Comparison of ENCODE assay signal across 15 mouse cellular contexts in the genomic region with DNA sequence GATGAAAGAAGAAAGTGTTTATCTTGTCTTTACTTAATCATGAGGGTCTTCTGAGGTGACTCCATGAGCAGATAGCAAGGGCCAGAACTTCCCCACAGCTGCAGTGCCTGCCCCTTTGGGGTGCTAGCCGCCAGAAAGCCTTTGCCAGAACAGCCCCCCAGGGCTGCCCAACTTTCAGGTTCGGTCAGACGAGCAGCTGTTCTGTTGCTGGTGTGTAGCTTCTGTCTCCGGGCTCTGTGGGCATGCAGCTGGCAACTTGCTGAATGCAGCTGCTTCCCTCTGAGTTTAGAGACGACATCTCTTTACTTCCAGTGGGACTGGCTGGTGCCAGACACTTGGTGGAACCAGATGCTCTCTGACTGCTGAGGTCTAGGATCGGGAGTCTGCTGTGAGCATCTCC. TPM values are rescaled to one million over a fixed set of nuclear protein-coding genes. Genes with fewer than 3 reads are reported as not detected.
DNase-seq lines count a peak whose midpoint lies in the region; ATAC-seq and TF ChIP-seq lines count a peak whose summit lies in the region.
"Had no signal": no experiment of that assay in that cellular context is flagged by ENCODE, and none has a peak within 500 bp of the region (broad histone marks: within the 10 kb centered on the region; RNA-seq: fewer than 3 reads in every experiment).

No protein-coding gene starts in this region.

- H3K79me2 ChIP-seq in myocyte (ENCODE audit: control insufficient read depth, insufficient read depth) = no peaks in the 10 kb centered on the region

- H3K27me3 ChIP-seq in kidney, embryonic 16.5 days (ENCODE audit: insufficient read depth, low read length) = no peaks in the 10 kb centered on the region
- no peaks in the 10 kb centered on the region for H3K27me3 ChIP-seq in myocyte (ENCODE audit: control insufficient read depth, insufficient read depth, insufficient read length)
- H3K27me3 ChIP-seq: forebrain, embryonic 12.5 days; liver, embryonic 15.5 days; neural tube, embryonic 12.5 days had no signal

- no peak overlapping the region for H3K4me3 ChIP-seq in kidney, embryonic 16.5 days (ENCODE audit: low read length)
- H3K4me3 ChIP-seq in myocyte = no peak overlapping the region
- H3K4me3 ChIP-seq: forebrain, embryonic 12.5 days; liver, embryonic 15.5 days; neural tube, embryonic 12.5 days had no signal

- no peaks in the 10 kb centered on the region for H3K36me3 ChIP-seq in kidney, embryonic 16.5 days (ENCODE audit: insufficient read depth, low read length)
- no peaks in the 10 kb centered on the region for H3K36me3 ChIP-seq in myocyte (ENCODE audit: control insufficient read depth, insufficient read depth)
- H3K36me3 ChIP-seq: forebrain, embryonic 12.5 days; liver, embryonic 15.5 days; neural tube, embryonic 12.5 days had no signal

- H3K9ac ChIP-seq in kidney, embryonic 16.5 days (replicated peaks; ENCODE audit: low read length) = no peak overlapping the region
- H3K9ac ChIP-seq: forebrain, embryonic 12.5 days; liver, embryonic 15.5 days; neural tube, embryonic 12.5 days had no signal

- no peak for TF ChIP-seq POLR2A in myocyte (IDR thresholded peaks at IDR 0.05; ENCODE audit: insufficient read length, low read depth)

- no peak overlapping the region for H3ac ChIP-seq in myocyte (ENCODE audit: control insufficient read depth, insufficient read length)

- H3K4me1 ChIP-seq in kidney, embryonic 16.5 days (ENCODE audit: insufficient read depth, low read length) = peaks cover 47% of the 10 kb centered on the region

- no peak for ATAC-seq in kidney, embryonic 16.5 days (ENCODE audit: low FRiP score, low TSS enrichment)
- no peak for ATAC-seq in megakaryocyte progenitor cell, adult 5-6 weeks (replicated peaks; ENCODE audit: poor library complexity)
- ATAC-seq: activated CD4-positive, CD25-positive, alpha-beta regulatory T cell, adult 4 months; midbrain, embryonic 16.5 days had no signal

- H3K4me2 ChIP-seq in kidney, embryonic 16.5 days (replicated peaks; ENCODE audit: low read depth, low read length) = no peak overlapping the region
- H3K4me2 ChIP-seq in myocyte (ENCODE audit: low read depth) = no peak overlapping the region
- H3K4me2 ChIP-seq: forebrain, embryonic 12.5 days; liver, embryonic 15.5 days; neural tube, embryonic 12.5 days had no signal

- peak; percentile 10 for DNase-seq in kidney, postnatal 10 days
- peak; percentile 2 for DNase-seq in urinary bladder, postnatal 14 days (ENCODE audit: low spot score)
- DNase-seq in urinary bladder, postnatal 10 days (ENCODE audit: low spot score) = no peak
- DNase-seq in cerebellum, adult 18-20 months = no peak
- DNase-seq: adrenal gland, postnatal 36 days; heart, postnatal 4 days; kidney, adult 8-10 months had no signal

- WGBS in kidney, embryonic 16.5 days = 64% methylated on average over 6 of the region's 6 CpGs

- H3K27ac ChIP-seq in kidney, embryonic 16.5 days (ENCODE audit: low read length) = no peak overlapping the region
- H3K27ac ChIP-seq: forebrain, embryonic 12.5 days; liver, embryonic 15.5 days; neural tube, embryonic 12.5 days had no signal

- no peaks in the 10 kb centered on the region for H3K9me3 ChIP-seq in kidney, embryonic 16.5 days (ENCODE audit: low read length)
- H3K9me3 ChIP-seq: forebrain, embryonic 12.5 days; liver, embryonic 15.5 days; neural tube, embryonic 12.5 days had no signal

TF ChIP-seq in myocyte, 11 proteins besides CTCF, POLR2A, EP300 and RAD21:
- no peak for TF ChIP-seq E2F4 (IDR thresholded peaks at IDR 0.05; ENCODE audit: insufficient read depth)
- TF ChIP-seq TCF3 (IDR thresholded peaks at IDR 0.05; ENCODE audit: insufficient read length, low read depth) = peak; percentile 76
- peak; percentile 73 to 94 (median 84) for TF ChIP-seq MYOG (IDR thresholded peaks at IDR 0.05; ENCODE audit: control insufficient read depth in 1 of 3, insufficient read depth in 1 of 3, insufficient read length in 2 of 3, low read depth in 2 of 3)
- peak; percentile 81 for TF ChIP-seq TCF12 (IDR thresholded peaks at IDR 0.05; ENCODE audit: insufficient read depth, poor library complexity, severe bottlenecking)
- TF ChIP-seq MYOD1 (IDR thresholded peaks at IDR 0.05; ENCODE audit: control insufficient read depth in 1 of 3, insufficient read length in 2 of 3, low read depth in 2 of 3) = peak in 2 of 3 experiments; percentile 92 to 95

RNA-seq across cellular contexts. Expression of a gene that starts 32.9 kb away (rescaled TPM):
- polyA plus RNA-seq in kidney, embryonic 16.5 days (2015; fragmentation: Nextera tagmentation; extraction: Ambion mirVana) = 16.5 and 17.8 TPM in 2 replicates
- 37.1 TPM for polyA plus RNA-seq in myocyte (2012; fragmentation: generic; extraction: Trizol)
- 10.9 and 13.8 TPM in 2 replicates for total RNA-seq in megakaryocyte progenitor cell, adult 5-6 weeks (2015)
- 11.5 and 15.1 TPM in 2 replicates for total RNA-seq in megakaryocyte progenitor cell, adult 5-6 weeks (2017)

Comparison
In these comparisons a context has a peak if more than half of its experiments do, and no peak if none do; other contexts are left out.
1. DNase-seq: peak in kidney, postnatal 10 days (single experiment) and urinary bladder, postnatal 14 days (single experiment); none in urinary bladder, postnatal 10 days (single experiment) and cerebellum, adult 18-20 months (0 of 2).